Mouse (Mus musculus): ENCODE data around the gene Nxph4.

Gene Nxph4

GRCm38 (mm10) chr10:127515271-127515982 lies 18.9 kb downstream of the Nxph4 start:
- no peak for DNase-seq (ENCODE audit: low read depth)

GRCm38 (mm10) chr10:127514764-127515163 lies 19.6 kb downstream of the Nxph4 start, which contains the start of gene Ndufa4l2:
Gene Ndufa4l2, plus strand, starts transcription at chr10:127514967.
- DNase-seq (ENCODE audit: low read depth), result no peak

- DNase-seq (ENCODE audit: low read depth), result peak; percentile 29
Measured at GRCm38 (mm10) chr10:127514111-127514698, 20.2 kb downstream of the Nxph4 start.

GRCm38 (mm10) chr10:127513501-127514091 lies 20.8 kb downstream of the Nxph4 start:
- DNase-seq (ENCODE audit: low read depth), result peak; percentile 48

GRCm38 (mm10) chr10:127512813-127513212 lies 21.5 kb downstream of the Nxph4 start:
- DNase-seq (ENCODE audit: low read depth), result peak; percentile 95

GRCm38 (mm10) chr10:127512307-127512666 lies 22.1 kb downstream of the Nxph4 start:
- DNase-seq (ENCODE audit: low read depth), result no peak

GRCm38 (mm10) chr10:127511634-127512306 lies 22.6 kb downstream of the Nxph4 start:
- peak; percentile 88 for DNase-seq (ENCODE audit: low read depth)

- DNase-seq (ENCODE audit: low read depth), result no peak
Measured at GRCm38 (mm10) chr10:127510895-127511617, 23.3 kb downstream of the Nxph4 start.

- peak; percentile 39 for DNase-seq (ENCODE audit: low read depth)
Measured at GRCm38 (mm10) chr10:127509837-127510701, 24.3 kb downstream of the Nxph4 start.

GRCm38 (mm10) chr10:127509051-127509836 lies 25.1 kb downstream of the Nxph4 start:
- peak; percentile 95 for DNase-seq (ENCODE audit: low read depth)

GRCm38 (mm10) chr10:127508239-127508638 lies 26.1 kb downstream of the Nxph4 start:
- DNase-seq (ENCODE audit: low read depth), result peak; percentile 93

- no peak for DNase-seq (ENCODE audit: low read depth)
Measured at GRCm38 (mm10) chr10:127500894-127501893, 33.2 kb downstream of the Nxph4 start, which contains the start of gene Stac3. Gene Stac3, plus strand, starts transcription at chr10:127501686.

GRCm38 (mm10) chr10:127500042-127500441 lies 34.3 kb downstream of the Nxph4 start:
- no peak for DNase-seq (ENCODE audit: low read depth)

- DNase-seq (ENCODE audit: low read depth), result no peak
Measured at GRCm38 (mm10) chr10:127499516-127499915, 34.8 kb downstream of the Nxph4 start.

GRCm38 (mm10) chr10:127496156-127496555 lies 38.2 kb downstream of the Nxph4 start:
- no peak for DNase-seq (ENCODE audit: low read depth)

GRCm38 (mm10) chr10:127492118-127492517 lies 42.2 kb downstream of the Nxph4 start:
- no peak for DNase-seq (ENCODE audit: low read depth)

- DNase-seq (ENCODE audit: low read depth), result no peak
Measured at GRCm38 (mm10) chr10:127491128-127491512, 43.2 kb downstream of the Nxph4 start.

GRCm38 (mm10) chr10:127490160-127491127 lies 43.9 kb downstream of the Nxph4 start:
- DNase-seq (ENCODE audit: low read depth), result no peak
